Mouse (Mus musculus): ENCODE data around the gene Slc25a41. TPM values are rescaled to one million over a fixed set of nuclear protein-coding genes. Genes with fewer than 3 reads are reported as not detected.
A peak's percentile ranks its signal among the peaks of the same experiment; 100 is the strongest.

The Slc25a41 gene
- total and polyA plus RNA-seq, 3 experiments = not detected

- TF ChIP-seq POLR2A (IDR thresholded peaks at IDR 0.05; ENCODE audit: insufficient read depth, low read depth, low read length) (no peak), CTCF (IDR thresholded peaks at IDR 0.05) (no peak), EP300 (IDR thresholded peaks at IDR 0.05; ENCODE audit: insufficient read depth, low read depth, low read length) (no peak)
- Histone ChIP-seq H3K9ac (ENCODE audit: low read depth, low read length) (no peak overlapping the region), H3K27me3 (ENCODE audit: control insufficient read depth, insufficient read depth, low read length) (no peaks in the 10 kb centered on the region), H3K4me1 (ENCODE audit: control insufficient read depth, insufficient read depth, low read length) (no peaks in the 10 kb centered on the region; the same call in 1 of the 2 replicates), H3K4me3 (no peak overlapping the region), H3K27ac (no peak overlapping the region), H3K79me2 (replicated peaks; ENCODE audit: control insufficient read depth, insufficient read depth, low read length) (no peaks in the 10 kb centered on the region), H3K36me3 (ENCODE audit: control insufficient read depth, insufficient read depth, low read length) (no peaks in the 10 kb centered on the region)
- whole genome bisulfite sequencing = 80% methylated on average over 3 of the region's 3 CpGs
- intact Hi-C loops (cut with DNase I) = no loop called here
- no peak for DNase-seq
Observed at GRCm38 (mm10) chr17:57079919-57080318, 38.5 kb upstream of the Slc25a41 start.

GRCm38 (mm10) chr17:57078336-57078735 is 36.9 kb upstream of the Slc25a41 start, which contains the start of gene Dennd1c:
Dennd1c (minus strand) TSS chr17:57078514.
- H3K79me2 ChIP-seq (replicated peaks; ENCODE audit: control insufficient read depth, insufficient read depth, low read length) = no peaks in the 10 kb centered on the region
- H3K36me3 ChIP-seq (ENCODE audit: control insufficient read depth, insufficient read depth, low read length) = no peaks in the 10 kb centered on the region
- H3K27me3 ChIP-seq (ENCODE audit: control insufficient read depth, insufficient read depth, low read length) = no peaks in the 10 kb centered on the region
- peak; percentile 45 to 48 for DNase-seq
- no peaks in the 10 kb centered on the region; the same call in 1 of the 2 replicates for H3K4me1 ChIP-seq (ENCODE audit: control insufficient read depth, insufficient read depth, low read length)
- peak within 1 kb of the TSS; percentile 38; the same call in 1 of the 2 replicates for H3K27ac ChIP-seq
- H3K9ac ChIP-seq (ENCODE audit: low read depth, low read length) = 0 out of 2 replicates have a peak within 1 kb of the TSS, but pooled peaks have one; percentile 11
- intact Hi-C loops (cut with DNase I) = no loop called here
- 28% methylated on average over 6 of the region's 6 CpGs for WGBS
- no peak for TF ChIP-seq POLR2A (IDR thresholded peaks at IDR 0.05; ENCODE audit: insufficient read depth, low read depth, low read length)
- TF ChIP-seq CTCF (IDR thresholded peaks at IDR 0.05) = no peak
- no peak for TF ChIP-seq EP300 (IDR thresholded peaks at IDR 0.05; ENCODE audit: insufficient read depth, low read depth, low read length)
- no peak within 1 kb of the TSS; the same call in 1 of the 2 replicates for H3K4me3 ChIP-seq

GRCm38 (mm10) chr17:57076916-57077315 is 35.5 kb upstream of the Slc25a41 start:
- Histone ChIP-seq H3K27ac (no peak overlapping the region), H3K9ac (ENCODE audit: low read depth, low read length) (no peak overlapping the region), H3K4me1 (ENCODE audit: control insufficient read depth, insufficient read depth, low read length) (no peaks in the 10 kb centered on the region; the same call in 1 of the 2 replicates), H3K4me3 (no peak overlapping the region), H3K79me2 (replicated peaks; ENCODE audit: control insufficient read depth, insufficient read depth, low read length) (no peaks in the 10 kb centered on the region), H3K36me3 (ENCODE audit: control insufficient read depth, insufficient read depth, low read length) (no peaks in the 10 kb centered on the region), H3K27me3 (ENCODE audit: control insufficient read depth, insufficient read depth, low read length) (no peaks in the 10 kb centered on the region)
- WGBS = 65% methylated on average over 3 of the region's 3 CpGs
- no peak for TF ChIP-seq CTCF (IDR thresholded peaks at IDR 0.05)
- no peak for TF ChIP-seq EP300 (IDR thresholded peaks at IDR 0.05; ENCODE audit: insufficient read depth, low read depth, low read length)
- TF ChIP-seq POLR2A (IDR thresholded peaks at IDR 0.05; ENCODE audit: insufficient read depth, low read depth, low read length) = no peak
- intact Hi-C loops (cut with DNase I) = no loop called here
- DNase-seq = no peak

- intact Hi-C loops (cut with DNase I) = no loop called here
- Histone ChIP-seq H3K79me2 (replicated peaks; ENCODE audit: control insufficient read depth, insufficient read depth, low read length) (no peaks in the 10 kb centered on the region), H3K4me3 (no peak overlapping the region), H3K9ac (ENCODE audit: low read depth, low read length) (no peak overlapping the region), H3K27me3 (ENCODE audit: control insufficient read depth, insufficient read depth, low read length) (no peaks in the 10 kb centered on the region), H3K36me3 (ENCODE audit: control insufficient read depth, insufficient read depth, low read length) (no peaks in the 10 kb centered on the region), H3K27ac (no peak overlapping the region), H3K4me1 (ENCODE audit: control insufficient read depth, insufficient read depth, low read length) (no peaks in the 10 kb centered on the region)
- TF ChIP-seq EP300 (IDR thresholded peaks at IDR 0.05; ENCODE audit: insufficient read depth, low read depth, low read length) (no peak), POLR2A (IDR thresholded peaks at IDR 0.05; ENCODE audit: insufficient read depth, low read depth, low read length) (no peak)
- WGBS = 22% methylated on average over 11 of the region's 11 CpGs
- DNase-seq = no peak
Observed at GRCm38 (mm10) chr17:57070699-57071098, 29.2 kb upstream of the Slc25a41 start.

- Histone ChIP-seq H3K9ac (ENCODE audit: low read depth, low read length) (no peak overlapping the region), H3K36me3 (ENCODE audit: control insufficient read depth, insufficient read depth, low read length) (no peaks in the 10 kb centered on the region), H3K79me2 (replicated peaks; ENCODE audit: control insufficient read depth, insufficient read depth, low read length) (no peaks in the 10 kb centered on the region), H3K27ac (no peak overlapping the region), H3K4me1 (ENCODE audit: control insufficient read depth, insufficient read depth, low read length) (no peaks in the 10 kb centered on the region), H3K4me3 (no peak overlapping the region), H3K27me3 (ENCODE audit: control insufficient read depth, insufficient read depth, low read length) (no peaks in the 10 kb centered on the region)
- TF ChIP-seq CTCF (IDR thresholded peaks at IDR 0.05) (no peak), EP300 (IDR thresholded peaks at IDR 0.05; ENCODE audit: insufficient read depth, low read depth, low read length) (no peak), POLR2A (IDR thresholded peaks at IDR 0.05; ENCODE audit: insufficient read depth, low read depth, low read length) (no peak)
- intact Hi-C loops (cut with DNase I) = no loop called here
- no peak for DNase-seq
- 30% methylated on average over 9 of the region's 9 CpGs for WGBS
Observed at GRCm38 (mm10) chr17:57070272-57070671, 28.8 kb upstream of the Slc25a41 start.

- Histone ChIP-seq H3K4me1 (ENCODE audit: control insufficient read depth, insufficient read depth, low read length) (no peaks in the 10 kb centered on the region), H3K9ac (ENCODE audit: low read depth, low read length) (no peak overlapping the region), H3K27me3 (ENCODE audit: control insufficient read depth, insufficient read depth, low read length) (no peaks in the 10 kb centered on the region), H3K4me3 (no peak overlapping the region), H3K79me2 (replicated peaks; ENCODE audit: control insufficient read depth, insufficient read depth, low read length) (no peaks in the 10 kb centered on the region), H3K27ac (no peak overlapping the region), H3K36me3 (ENCODE audit: control insufficient read depth, insufficient read depth, low read length) (no peaks in the 10 kb centered on the region)
- DNase-seq = no peak
- TF ChIP-seq POLR2A (IDR thresholded peaks at IDR 0.05; ENCODE audit: insufficient read depth, low read depth, low read length) (no peak), EP300 (IDR thresholded peaks at IDR 0.05; ENCODE audit: insufficient read depth, low read depth, low read length) (no peak), CTCF (IDR thresholded peaks at IDR 0.05) (no peak)
- 39% methylated on average over 5 of the region's 5 CpGs for WGBS
- intact Hi-C loops (cut with DNase I) = no loop called here
Observed at GRCm38 (mm10) chr17:57066908-57067307, 25.5 kb upstream of the Slc25a41 start.

All from heart, adult 2 months (tissue).